Mouse (Mus musculus) hindbrain, postnatal 0 days (tissue): ENCODE data around the gene Cntnap4. TPM values are rescaled to one million over a fixed set of nuclear protein-coding genes. Genes with fewer than 3 reads are reported as not detected.
A peak's percentile ranks its signal among the peaks of the same experiment; 100 is the strongest.
"Not testable (repeated sequence)": the region's sequence is repeated elsewhere in the genome, so short reads cannot be mapped to it uniquely, and the experiment has no call there.

Experiments
- ATAC-seq: fragments of 200-750 bp; cut with Nextera tagmentation; 2 replicates; pipeline ENCODE4 v1.8.0; 2017; ENCODE audit warnings: mild to moderate bottlenecking, moderate TSS enrichment, moderate library complexity
- DNase-seq: peaks from one replicate; pipeline ENCODE4 v3.0.0-alpha.2; 2015; ENCODE audit warnings: low spot score
- H3K27ac ChIP-seq: fragments of 300-500 bp; sonication (generic); 2 replicates; pipeline ENCODE4 v1.5.1; 2014; ENCODE audit warnings: mild to moderate bottlenecking
- H3K27me3 ChIP-seq: fragments of 300-500 bp; sonication (generic); 2 replicates; pipeline ENCODE4 v1.6.1; 2014; ENCODE audit warnings: low read length, mixed read lengths; ENCODE audit not compliant: insufficient read depth
- H3K36me3 ChIP-seq: fragments of 300-500 bp; sonication (generic); 2 replicates; pipeline ENCODE4 v1.6.1; 2014; ENCODE audit warnings: low read length, mixed read lengths; ENCODE audit not compliant: insufficient read depth
- H3K4me1 ChIP-seq: fragments of 300-500 bp; sonication (generic); 2 replicates; pipeline ENCODE4 v1.6.1; 2014; ENCODE audit warnings: antibody characterized with exemption, low read length, mixed read lengths; ENCODE audit not compliant: insufficient read depth
- H3K4me2 ChIP-seq: fragments of 300-500 bp; sonication (generic); 2 replicates; pipeline ENCODE4 v1.6.1; 2014; ENCODE audit warnings: low read depth, mild to moderate bottlenecking, low read length, moderate library complexity, mixed read lengths
- H3K4me3 ChIP-seq: fragments of 300-500 bp; sonication (generic); 2 replicates; pipeline ENCODE4 v1.5.1; 2014; ENCODE audit warnings: low read length
- H3K9ac ChIP-seq: fragments of 300-500 bp; sonication (generic); replicated peaks from 2 replicates; pipeline ENCODE4 v1.6.1; 2014; ENCODE audit warnings: mild to moderate bottlenecking, low read length, moderate library complexity, mixed read lengths
- H3K9me3 ChIP-seq: fragments of 300-500 bp; sonication (generic); 2 replicates; pipeline ENCODE4 v1.6.1; 2016; ENCODE audit warnings: low read length, mixed read lengths
- CTCF ChIP-seq: IDR thresholded peaks from 2 replicates; pipeline ENCODE4 v1.5.1; 2016; ENCODE audit warnings: antibody characterized with exemption, control low read depth, low read depth
- WGBS: fragments of 180-500 bp; shearing (Covaris S2); extraction: QIAGEN DNeasy Blood & Tissue Kit; methylation state at CpG from one replicate; pipeline ENCODE4 v1.1.7; 2014; 5-methylcytosine and 5-hydroxymethylcytosine counted together
- polyA plus RNA-seq: library from polyadenylated mRNA; unstranded; fragments of >200 nt; fragmentation: Nextera tagmentation; extraction: Ambion mirVana; gene quantifications from 2 replicates; pipeline ENCODE4 v1.2.1, GENCODE M21; 2015
- total RNA-seq: library from RNA; depleted of rRNA; stranded (reverse); fragments of >200 nt; gene quantifications from 2 replicates; pipeline ENCODE4 v1.2.3, GENCODE M21; 2014

Cntnap4 gene
- total and polyA plus RNA-seq, 2 experiments from 2014 or later: 15.8 to 43.0 TPM

DNA sequence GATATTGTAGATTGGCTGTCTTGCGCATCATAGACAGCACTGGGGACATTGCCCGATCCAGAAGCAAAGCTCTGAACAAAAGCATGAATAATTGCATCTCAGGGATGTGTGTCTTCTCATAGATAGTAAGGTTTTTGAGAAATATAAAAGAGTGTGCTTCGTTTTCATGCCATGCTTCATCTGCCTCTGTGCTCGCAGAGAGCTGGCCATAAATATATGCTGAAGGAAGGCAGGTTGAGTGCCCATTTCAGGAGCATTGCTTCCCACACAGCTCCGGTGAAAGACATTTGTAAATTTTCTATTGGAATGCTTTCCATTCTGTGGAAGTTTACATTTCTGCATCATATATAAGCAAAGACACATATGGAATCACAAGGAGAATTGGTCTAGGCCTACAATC, 177.5 kb downstream of the Cntnap4 start:
- Histone ChIP-seq H3K4me1 (no peaks in the 10 kb centered on the region), H3K4me3 (no peak overlapping the region), H3K9me3 (no peaks in the 10 kb centered on the region), H3K9ac (no peak overlapping the region), H3K4me2 (no peak overlapping the region), H3K27me3 (no peaks in the 10 kb centered on the region), H3K27ac (peak overlapping the region; percentile 48; the same call in 1 of the 2 replicates), H3K36me3 (no peaks in the 10 kb centered on the region)
- 75% methylated on average over 5 of the region's 5 CpGs for WGBS
- ATAC-seq: no peak
- no peak for DNase-seq
- no peak for TF ChIP-seq CTCF

DNA sequence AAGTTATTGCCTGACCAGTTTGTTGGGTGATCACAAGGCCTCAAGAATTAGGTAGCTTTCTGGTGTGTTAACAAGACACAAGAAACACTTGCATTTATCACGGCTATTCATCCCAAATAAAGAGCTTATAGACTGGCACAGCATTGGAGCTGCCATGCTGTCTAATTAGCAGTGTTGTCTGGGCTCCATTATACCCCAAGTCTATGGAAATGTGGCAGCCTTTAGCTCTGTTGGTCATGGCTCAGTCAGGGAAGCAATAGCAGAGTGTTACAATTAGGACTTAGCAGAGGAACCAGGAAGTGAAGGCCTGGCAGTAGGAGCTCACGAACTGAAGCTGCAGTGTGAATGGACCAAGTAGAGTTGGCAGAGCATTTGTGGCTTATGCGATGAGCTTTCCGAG, 185.3 kb downstream of the Cntnap4 start:
- H3K36me3 ChIP-seq: no peaks in the 10 kb centered on the region
- no peak for ATAC-seq
- 56% methylated on average over 4 of the region's 4 CpGs for WGBS
- H3K27me3 ChIP-seq: no peaks in the 10 kb centered on the region
- H3K4me1 ChIP-seq: no peaks in the 10 kb centered on the region
- no peak overlapping the region for H3K27ac ChIP-seq
- no peak overlapping the region for H3K9ac ChIP-seq
- no peak for DNase-seq
- H3K4me2 ChIP-seq: no peak overlapping the region
- H3K9me3 ChIP-seq: no peaks in the 10 kb centered on the region
- H3K4me3 ChIP-seq: no peak overlapping the region
- TF ChIP-seq CTCF: no peak

DNA sequence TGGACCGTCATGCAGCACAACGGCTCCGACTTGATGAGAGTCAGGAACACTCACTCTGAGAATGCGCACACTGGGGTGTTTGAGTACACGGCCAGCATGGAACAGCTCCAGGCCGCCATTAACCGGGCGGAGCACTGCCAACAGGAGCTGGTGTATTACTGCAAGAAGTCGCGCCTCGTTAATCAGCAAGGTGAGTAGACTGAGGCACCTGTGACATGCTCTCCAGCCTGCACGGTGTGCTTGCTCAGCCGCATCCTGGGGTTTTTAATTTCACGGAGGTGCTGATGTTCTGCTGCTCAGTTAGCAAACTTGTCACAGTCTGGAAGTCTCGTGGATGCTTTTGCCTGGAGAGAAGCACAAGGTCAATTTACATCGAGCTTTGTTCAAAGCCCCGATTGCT, 233.2 kb downstream of the Cntnap4 start:
- Histone ChIP-seq H3K4me2 (no peak overlapping the region), H3K27me3 (no peaks in the 10 kb centered on the region), H3K27ac (no peak overlapping the region), H3K9ac (no peak overlapping the region), H3K36me3 (no peaks in the 10 kb centered on the region), H3K4me1 (no peaks in the 10 kb centered on the region), H3K4me3 (no peak overlapping the region), H3K9me3 (no peaks in the 10 kb centered on the region)
- 86% methylated on average over 17 of the region's 17 CpGs for WGBS
- no peak for ATAC-seq
- DNase-seq: no peak
- no peak for TF ChIP-seq CTCF

DNA sequence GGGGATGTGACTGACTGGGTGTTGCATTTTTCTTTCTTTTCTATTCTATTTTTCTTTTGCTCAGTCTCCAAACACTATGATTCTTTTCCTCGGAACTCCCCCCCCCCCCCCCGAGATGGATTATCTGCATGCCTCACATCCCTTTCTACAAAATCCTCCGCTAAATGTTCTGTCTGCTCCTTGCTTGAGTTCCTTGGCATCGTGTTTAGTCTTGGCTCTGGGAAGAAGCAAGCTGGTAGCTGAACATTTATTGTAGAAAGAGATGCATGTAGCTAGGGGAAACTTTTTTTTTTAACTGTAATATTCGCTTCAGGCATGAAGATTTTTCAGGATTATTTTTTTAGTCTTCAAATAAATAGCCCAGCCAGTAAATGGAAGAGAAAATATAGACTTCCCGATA, 239.5 kb downstream of the Cntnap4 start:
- 45% methylated on average over 6 of the region's 6 CpGs for WGBS
- DNase-seq: peak; percentile 38

DNA sequence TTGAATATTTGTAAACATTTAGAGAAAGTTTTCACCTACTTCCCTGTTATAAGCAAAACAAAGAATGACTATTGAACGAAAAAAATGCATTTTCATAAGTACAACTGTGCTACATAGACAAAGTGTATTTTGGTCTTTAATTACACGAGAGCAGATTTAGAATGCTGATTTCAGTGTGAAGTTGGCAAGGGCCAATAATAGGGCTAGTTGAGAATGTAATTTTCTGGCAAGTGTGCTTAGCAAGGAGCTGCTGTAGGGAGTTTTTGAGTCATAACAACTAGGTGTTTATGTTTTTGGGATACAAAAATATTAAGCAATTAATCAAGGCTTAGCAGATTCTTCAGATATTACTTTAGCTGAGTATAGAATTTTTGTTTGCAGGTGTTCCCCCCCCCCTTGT, 271.2 kb downstream of the Cntnap4 start:
- DNase-seq (no peak), ATAC-seq (no peak)
- H3K27ac ChIP-seq: no peak overlapping the region
- H3K4me2 ChIP-seq: no peak overlapping the region
- H3K4me1 ChIP-seq: no peaks in the 10 kb centered on the region
- H3K9ac ChIP-seq: no peak overlapping the region
- TF ChIP-seq CTCF: no peak
- H3K9me3 ChIP-seq: no peaks in the 10 kb centered on the region
- no peak overlapping the region for H3K4me3 ChIP-seq
- H3K27me3 ChIP-seq: no peaks in the 10 kb centered on the region
- H3K36me3 ChIP-seq: no peaks in the 10 kb centered on the region
- 76% methylated on average over 2 of the region's 2 CpGs for WGBS

More for the DNA sequence above, 239.5 kb downstream of the Cntnap4 start:
- Histone ChIP-seq H3K27me3 (no peaks in the 10 kb centered on the region), H3K4me3 (no peak overlapping the region), H3K9me3 (no peaks in the 10 kb centered on the region), H3K9ac (no peak overlapping the region), H3K27ac (no peak overlapping the region), H3K4me2 (no peak overlapping the region), H3K36me3 (no peaks in the 10 kb centered on the region), H3K4me1 (no peaks in the 10 kb centered on the region)
- no peak for TF ChIP-seq CTCF
- ATAC-seq: no peak

DNA sequence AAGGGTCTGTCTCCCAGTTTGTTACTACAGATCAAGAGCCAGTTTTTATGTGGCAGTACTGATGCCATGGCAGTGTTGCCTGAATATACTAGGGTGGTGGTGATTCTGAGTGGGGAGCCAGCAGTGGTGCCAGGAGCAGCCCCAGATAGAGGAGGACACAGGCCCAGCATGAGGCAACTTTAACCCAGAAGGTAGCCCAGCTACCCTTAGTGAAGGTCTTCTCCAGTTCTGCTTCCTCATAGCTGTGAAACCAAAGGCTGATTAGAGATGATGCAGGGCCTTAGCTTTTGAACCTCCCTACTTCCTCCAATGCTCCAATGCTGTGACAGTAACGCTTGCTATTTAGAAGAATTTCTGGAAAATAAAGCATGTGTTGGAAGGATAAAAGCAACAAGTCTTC, 279.7 kb downstream of the Cntnap4 start:
- not testable (repeated sequence) for H3K9me3 ChIP-seq, H3K27me3 ChIP-seq, H3K4me3 ChIP-seq, H3K27ac ChIP-seq, ATAC-seq, H3K4me2 ChIP-seq, DNase-seq, H3K4me1 ChIP-seq, H3K36me3 ChIP-seq, H3K9ac ChIP-seq
- WGBS: 87% methylated on average over 1 of the region's 1 CpGs

DNA sequence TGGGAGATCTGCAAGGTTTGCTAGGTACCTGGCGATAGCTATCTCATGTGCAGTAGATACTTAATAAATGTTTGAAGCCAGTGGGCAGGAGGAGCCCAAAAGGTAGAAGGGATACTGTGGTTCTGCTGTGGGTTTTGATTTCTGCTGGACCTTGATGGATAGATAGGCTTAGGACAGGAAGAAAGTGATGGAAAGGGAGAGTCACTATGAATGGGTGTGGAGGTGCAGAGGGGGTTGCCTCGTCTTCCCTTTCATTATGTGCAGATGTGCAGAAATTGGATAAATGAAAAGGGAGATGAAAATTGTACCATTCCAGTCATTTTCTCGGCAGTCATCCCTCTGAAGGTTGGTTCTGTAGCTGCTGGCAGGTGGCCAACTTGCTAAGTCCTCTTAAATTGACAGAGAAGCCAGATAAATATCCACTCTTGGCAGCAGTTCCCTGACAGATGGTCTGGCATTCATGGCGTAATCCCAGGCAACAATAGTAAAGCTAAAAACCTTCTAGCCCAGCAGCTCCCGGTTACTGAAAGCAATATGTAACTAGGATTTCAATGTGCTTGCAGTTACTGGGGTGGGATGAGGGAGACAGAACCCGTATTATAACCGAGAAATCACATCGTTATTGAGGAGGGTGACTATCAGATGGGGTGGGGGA, 336.7 kb downstream of the Cntnap4 start:
- Histone ChIP-seq H3K27me3 (no peaks in the 10 kb centered on the region), H3K4me3 (no peak overlapping the region), H3K4me2 (peak overlapping the region; percentile 27), H3K9ac (no peak overlapping the region), H3K36me3 (no peaks in the 10 kb centered on the region), H3K9me3 (no peaks in the 10 kb centered on the region), H3K4me1 (peaks cover 12% of the 10 kb centered on the region; the same call in 1 of the 2 replicates), H3K27ac (peak overlapping the region; percentile 57)
- DNase-seq: peak; percentile 93
- peak; percentile 74 for ATAC-seq
- TF ChIP-seq CTCF: no peak
- 23% methylated on average over 8 of the region's 8 CpGs for WGBS
